Mouse (Mus musculus): ENCODE data around the gene 5330417H12Rik. TPM values are rescaled to one million over a fixed set of nuclear protein-coding genes. Genes with fewer than 3 reads are reported as not detected.

The 5330417H12Rik gene
- polyA plus RNA-seq, 1 experiment from 2014 or later = not detected

DNA sequence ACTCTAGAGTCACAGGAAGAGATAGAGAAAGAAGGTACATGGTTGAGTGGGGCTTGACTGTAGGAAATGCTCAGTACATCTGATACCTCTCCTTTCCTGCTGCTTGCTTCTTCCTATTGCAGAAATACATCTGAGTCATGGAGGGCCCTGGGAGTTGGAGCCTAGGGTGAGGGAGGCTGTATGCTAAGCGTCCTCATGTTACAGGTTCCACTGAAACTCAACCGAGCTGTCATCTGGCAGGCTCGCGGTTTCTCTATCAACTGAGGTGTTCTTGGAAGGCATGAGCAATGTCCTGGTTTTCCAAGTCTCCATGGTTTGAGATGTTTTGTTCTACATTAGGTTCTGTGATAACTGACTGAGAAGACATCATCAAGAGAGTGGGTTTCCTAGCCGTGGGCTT is 13.1 kb upstream of the 5330417H12Rik start:
- Histone ChIP-seq H3K27me3 (ENCODE audit: control insufficient read depth, insufficient read depth, low read length) (no peaks in the 10 kb centered on the region), H3K36me3 (ENCODE audit: control insufficient read depth, insufficient read depth, low read length) (no peaks in the 10 kb centered on the region), H3K4me3 (ENCODE audit: low read depth, low read length) (no peak overlapping the region), H3K9ac (ENCODE audit: low read length) (no peak overlapping the region), H3K4me2 (no peak overlapping the region), H3K9me3 (ENCODE audit: control insufficient read depth, low read length) (no peaks in the 10 kb centered on the region), H3K27ac (ENCODE audit: low read depth, low read length) (no peak overlapping the region), H3K4me1 (ENCODE audit: control insufficient read depth, insufficient read depth, low read length) (no peaks in the 10 kb centered on the region)
- WGBS = 87% methylated on average over 5 of the region's 5 CpGs
- ATAC-seq (ENCODE audit: low FRiP score) = no peak
- DNase-seq (ENCODE audit: low spot score, missing footprints) = no peak

DNA sequence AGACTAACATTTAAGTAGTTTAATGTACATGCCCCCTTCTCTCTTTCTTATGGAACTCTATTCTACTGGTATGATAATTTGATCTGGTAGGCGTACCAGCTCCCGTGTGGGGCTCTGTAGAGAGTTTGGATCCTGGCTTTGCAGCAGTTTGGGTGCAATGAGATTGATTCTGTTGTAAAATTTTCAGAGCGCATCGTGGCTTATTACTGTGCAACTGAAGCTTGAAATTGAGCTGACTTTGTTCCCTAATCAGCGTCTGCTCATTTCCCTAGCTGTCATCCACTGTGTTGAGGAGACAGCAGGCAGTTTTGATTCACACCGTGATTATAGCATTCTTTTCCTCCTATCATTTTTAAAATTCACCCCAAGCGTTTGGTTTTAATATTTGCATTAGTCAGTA is 12.4 kb upstream of the 5330417H12Rik start:
- no peaks in the 10 kb centered on the region for H3K27me3 ChIP-seq (ENCODE audit: control insufficient read depth, insufficient read depth, low read length)
- H3K9me3 ChIP-seq (ENCODE audit: control insufficient read depth, low read length) = no peaks in the 10 kb centered on the region
- 87% methylated on average over 7 of the region's 7 CpGs for WGBS
- H3K27ac ChIP-seq (ENCODE audit: low read depth, low read length) = no peak overlapping the region
- H3K9ac ChIP-seq (ENCODE audit: low read length) = no peak overlapping the region
- no peaks in the 10 kb centered on the region for H3K36me3 ChIP-seq (ENCODE audit: control insufficient read depth, insufficient read depth, low read length)
- no peak for ATAC-seq (ENCODE audit: low FRiP score)
- no peaks in the 10 kb centered on the region for H3K4me1 ChIP-seq (ENCODE audit: control insufficient read depth, insufficient read depth, low read length)
- DNase-seq (ENCODE audit: low spot score, missing footprints) = no peak
- no peak overlapping the region for H3K4me3 ChIP-seq (ENCODE audit: low read depth, low read length)
- H3K4me2 ChIP-seq = no peak overlapping the region

DNA sequence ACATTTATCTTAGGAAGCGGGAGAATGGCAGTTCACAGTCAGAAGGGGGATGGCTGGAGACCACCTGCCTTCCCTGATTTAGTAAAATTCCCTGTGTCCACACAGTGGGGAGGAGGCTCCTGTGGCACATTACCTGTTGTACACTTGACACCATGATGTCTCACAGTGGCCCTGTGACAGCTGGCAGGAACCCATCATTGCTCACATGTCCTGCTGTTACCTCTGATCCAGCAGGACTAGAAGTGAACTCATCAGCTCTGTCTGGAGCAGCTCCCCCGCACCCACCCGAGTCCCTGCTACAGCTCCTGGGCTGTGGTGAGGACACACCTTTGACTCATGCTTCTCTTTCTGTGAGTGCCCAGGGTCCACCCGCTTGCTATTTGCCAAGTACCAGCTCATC is 8.2 kb upstream of the 5330417H12Rik start:
- 93% methylated on average over 4 of the region's 4 CpGs for WGBS
- Histone ChIP-seq H3K9me3 (ENCODE audit: control insufficient read depth, low read length) (no peaks in the 10 kb centered on the region), H3K4me1 (ENCODE audit: control insufficient read depth, insufficient read depth, low read length) (no peaks in the 10 kb centered on the region), H3K36me3 (ENCODE audit: control insufficient read depth, insufficient read depth, low read length) (no peaks in the 10 kb centered on the region), H3K4me3 (ENCODE audit: low read depth, low read length) (no peak overlapping the region), H3K27ac (ENCODE audit: low read depth, low read length) (no peak overlapping the region), H3K9ac (ENCODE audit: low read length) (no peak overlapping the region), H3K4me2 (no peak overlapping the region), H3K27me3 (ENCODE audit: control insufficient read depth, insufficient read depth, low read length) (no peaks in the 10 kb centered on the region)
- ATAC-seq (ENCODE audit: low FRiP score) (no peak), DNase-seq (ENCODE audit: low spot score, missing footprints) (no peak)

DNA sequence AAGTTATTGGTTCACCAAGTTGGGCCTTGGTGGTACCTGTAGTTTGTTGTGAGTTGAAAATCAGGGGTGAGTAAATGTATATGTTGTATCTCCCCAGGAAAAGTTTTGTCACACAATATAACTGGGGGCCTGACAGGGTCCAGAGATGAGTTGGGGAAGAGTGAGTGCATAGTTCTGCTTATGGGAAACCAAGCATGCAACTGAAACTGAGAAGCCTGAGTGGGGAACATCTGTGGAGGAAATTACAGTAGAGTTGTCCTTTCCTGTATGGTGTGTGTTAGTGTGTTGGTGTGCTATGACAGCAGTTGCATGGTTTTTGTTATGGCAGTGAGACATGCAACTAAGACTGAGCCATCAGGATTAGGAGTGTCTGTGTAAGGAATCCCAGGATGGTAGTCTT is 3.4 kb upstream of the 5330417H12Rik start:
- Histone ChIP-seq H3K4me3 (ENCODE audit: low read depth, low read length) (no peak overlapping the region), H3K27me3 (ENCODE audit: control insufficient read depth, insufficient read depth, low read length) (no peaks in the 10 kb centered on the region), H3K36me3 (ENCODE audit: control insufficient read depth, insufficient read depth, low read length) (no peaks in the 10 kb centered on the region), H3K27ac (ENCODE audit: low read depth, low read length) (no peak overlapping the region), H3K4me2 (no peak overlapping the region), H3K9ac (ENCODE audit: low read length) (no peak overlapping the region), H3K9me3 (ENCODE audit: control insufficient read depth, low read length) (no peaks in the 10 kb centered on the region), H3K4me1 (ENCODE audit: control insufficient read depth, insufficient read depth, low read length) (no peaks in the 10 kb centered on the region)
- DNase-seq (ENCODE audit: low spot score, missing footprints) (no peak), ATAC-seq (ENCODE audit: low FRiP score) (no peak)

DNA sequence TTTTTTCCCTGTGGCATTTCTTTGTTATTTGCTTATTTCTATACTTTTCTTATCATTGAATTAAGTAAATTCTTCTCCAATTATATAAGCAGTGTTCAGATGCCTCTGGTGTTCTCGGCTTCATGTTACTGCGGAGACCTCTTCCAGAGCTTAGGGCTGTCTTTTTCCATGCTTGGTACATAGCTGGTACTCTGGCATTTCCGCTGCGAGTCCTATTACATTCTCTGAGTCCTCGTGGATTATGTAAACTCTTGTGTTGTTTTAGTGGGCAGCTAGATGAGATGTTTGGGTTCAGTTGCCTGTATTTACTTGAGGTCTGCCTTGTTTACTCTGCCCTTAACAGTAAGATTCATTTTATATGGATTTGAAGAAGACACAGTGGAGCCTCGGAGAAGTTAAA is 820 bp upstream of the 5330417H12Rik start:
- no peak for ATAC-seq (ENCODE audit: low FRiP score)
- H3K4me1 ChIP-seq (ENCODE audit: control insufficient read depth, insufficient read depth, low read length) = no peaks in the 10 kb centered on the region
- H3K27ac ChIP-seq (ENCODE audit: low read depth, low read length) = no peak overlapping the region
- no peak overlapping the region for H3K9ac ChIP-seq (ENCODE audit: low read length)
- WGBS = 86% methylated on average over 6 of the region's 6 CpGs
- no peaks in the 10 kb centered on the region for H3K9me3 ChIP-seq (ENCODE audit: control insufficient read depth, low read length)
- no peak overlapping the region for H3K4me2 ChIP-seq
- no peak overlapping the region for H3K4me3 ChIP-seq (ENCODE audit: low read depth, low read length)
- H3K27me3 ChIP-seq (ENCODE audit: control insufficient read depth, insufficient read depth, low read length) = no peaks in the 10 kb centered on the region
- no peak for DNase-seq (ENCODE audit: low spot score, missing footprints)
- H3K36me3 ChIP-seq (ENCODE audit: control insufficient read depth, insufficient read depth, low read length) = no peaks in the 10 kb centered on the region

DNA sequence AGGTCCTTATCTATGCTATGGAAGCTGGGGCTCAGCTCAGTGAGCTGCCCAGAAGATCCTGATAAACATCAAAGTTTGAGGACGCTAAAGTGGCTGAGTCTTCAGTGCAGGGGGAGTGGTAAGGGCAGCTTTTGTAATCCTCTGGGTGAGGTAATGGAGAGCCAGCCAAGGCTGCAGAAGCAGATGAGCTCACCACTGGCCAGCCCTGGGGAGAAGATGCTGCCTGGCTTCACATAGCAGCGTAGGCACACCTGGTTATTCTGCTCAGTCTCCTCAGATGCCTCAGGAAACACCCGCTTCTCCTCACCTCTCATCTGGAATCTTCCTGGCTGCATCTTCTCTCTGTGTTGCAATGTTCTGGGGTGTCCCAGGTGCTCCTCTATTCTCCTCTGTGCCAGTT is 529 bp downstream of the 5330417H12Rik start:
- no peak overlapping the region for H3K9ac ChIP-seq (ENCODE audit: low read length)
- no peaks in the 10 kb centered on the region for H3K36me3 ChIP-seq (ENCODE audit: control insufficient read depth, insufficient read depth, low read length)
- no peaks in the 10 kb centered on the region for H3K4me1 ChIP-seq (ENCODE audit: control insufficient read depth, insufficient read depth, low read length)
- ATAC-seq (ENCODE audit: low FRiP score) = no peak
- DNase-seq (ENCODE audit: low spot score, missing footprints) = no peak
- H3K4me2 ChIP-seq = no peak overlapping the region
- 61% methylated on average over 3 of the region's 3 CpGs for whole genome bisulfite sequencing
- H3K4me3 ChIP-seq (ENCODE audit: low read depth, low read length) = no peak overlapping the region
- no peak overlapping the region for H3K27ac ChIP-seq (ENCODE audit: low read depth, low read length)
- no peaks in the 10 kb centered on the region for H3K9me3 ChIP-seq (ENCODE audit: control insufficient read depth, low read length)
- no peaks in the 10 kb centered on the region for H3K27me3 ChIP-seq (ENCODE audit: control insufficient read depth, insufficient read depth, low read length)

DNA sequence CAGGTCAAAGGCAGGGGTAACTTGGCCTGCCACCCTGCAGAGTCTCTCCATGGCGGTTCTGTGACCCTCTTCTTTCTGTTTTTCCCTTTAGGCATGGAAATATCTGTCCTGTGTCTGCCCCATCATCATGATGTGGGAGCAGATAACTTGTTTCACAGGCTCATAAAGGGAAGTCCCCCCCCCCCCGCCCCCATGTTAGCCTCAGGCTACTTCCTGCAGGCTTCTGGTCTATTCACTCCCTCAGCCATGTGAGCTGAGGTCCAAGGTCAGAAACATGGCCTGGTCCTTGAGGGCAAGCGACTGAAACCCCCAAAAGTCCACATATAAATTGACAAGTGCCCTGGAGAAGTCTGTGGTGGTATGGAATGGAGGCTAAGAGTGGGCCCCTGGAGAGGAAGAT is 4.8 kb downstream of the 5330417H12Rik start:
- Histone ChIP-seq H3K9me3 (ENCODE audit: control insufficient read depth, low read length) (no peaks in the 10 kb centered on the region), H3K9ac (ENCODE audit: low read length) (no peak overlapping the region), H3K4me3 (ENCODE audit: low read depth, low read length) (no peak overlapping the region), H3K36me3 (ENCODE audit: control insufficient read depth, insufficient read depth, low read length) (no peaks in the 10 kb centered on the region), H3K27ac (ENCODE audit: low read depth, low read length) (no peak overlapping the region), H3K27me3 (ENCODE audit: control insufficient read depth, insufficient read depth, low read length) (no peaks in the 10 kb centered on the region), H3K4me1 (ENCODE audit: control insufficient read depth, insufficient read depth, low read length) (no peaks in the 10 kb centered on the region), H3K4me2 (no peak overlapping the region)
- WGBS = 73% methylated on average over 3 of the region's 3 CpGs
- DNase-seq (ENCODE audit: low spot score, missing footprints) = no peak
- ATAC-seq (ENCODE audit: low FRiP score) = no peak

DNA sequence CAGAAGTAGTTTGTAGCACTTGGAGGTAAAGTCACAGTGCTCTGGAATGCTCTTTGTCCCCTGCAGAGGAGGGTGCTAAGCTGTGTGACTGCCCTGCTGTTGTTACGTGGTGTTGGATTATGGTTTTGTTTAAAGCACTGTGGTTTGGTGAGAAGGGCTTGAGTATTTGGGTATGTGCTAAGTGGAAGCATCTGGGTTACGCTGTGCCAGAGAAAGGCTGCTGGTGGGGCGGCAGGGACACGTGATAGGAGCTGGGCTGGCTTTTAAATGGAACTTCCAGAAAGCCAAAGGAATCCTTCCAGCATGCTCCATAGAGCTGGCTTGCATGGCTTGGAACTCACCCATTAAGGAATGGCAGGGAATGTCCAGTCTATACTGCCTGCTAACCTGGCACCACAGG is 5.7 kb downstream of the 5330417H12Rik start:
- ATAC-seq (ENCODE audit: low FRiP score) = no peak
- Histone ChIP-seq H3K27me3 (ENCODE audit: control insufficient read depth, insufficient read depth, low read length) (no peaks in the 10 kb centered on the region), H3K27ac (ENCODE audit: low read depth, low read length) (no peak overlapping the region), H3K4me2 (no peak overlapping the region), H3K36me3 (ENCODE audit: control insufficient read depth, insufficient read depth, low read length) (no peaks in the 10 kb centered on the region), H3K9me3 (ENCODE audit: control insufficient read depth, low read length) (no peaks in the 10 kb centered on the region), H3K4me1 (ENCODE audit: control insufficient read depth, insufficient read depth, low read length) (no peaks in the 10 kb centered on the region), H3K9ac (ENCODE audit: low read length) (no peak overlapping the region), H3K4me3 (ENCODE audit: low read depth, low read length) (no peak overlapping the region)
- no peak for DNase-seq (ENCODE audit: low spot score, missing footprints)
- WGBS = 76% methylated on average over 4 of the region's 4 CpGs

DNA sequence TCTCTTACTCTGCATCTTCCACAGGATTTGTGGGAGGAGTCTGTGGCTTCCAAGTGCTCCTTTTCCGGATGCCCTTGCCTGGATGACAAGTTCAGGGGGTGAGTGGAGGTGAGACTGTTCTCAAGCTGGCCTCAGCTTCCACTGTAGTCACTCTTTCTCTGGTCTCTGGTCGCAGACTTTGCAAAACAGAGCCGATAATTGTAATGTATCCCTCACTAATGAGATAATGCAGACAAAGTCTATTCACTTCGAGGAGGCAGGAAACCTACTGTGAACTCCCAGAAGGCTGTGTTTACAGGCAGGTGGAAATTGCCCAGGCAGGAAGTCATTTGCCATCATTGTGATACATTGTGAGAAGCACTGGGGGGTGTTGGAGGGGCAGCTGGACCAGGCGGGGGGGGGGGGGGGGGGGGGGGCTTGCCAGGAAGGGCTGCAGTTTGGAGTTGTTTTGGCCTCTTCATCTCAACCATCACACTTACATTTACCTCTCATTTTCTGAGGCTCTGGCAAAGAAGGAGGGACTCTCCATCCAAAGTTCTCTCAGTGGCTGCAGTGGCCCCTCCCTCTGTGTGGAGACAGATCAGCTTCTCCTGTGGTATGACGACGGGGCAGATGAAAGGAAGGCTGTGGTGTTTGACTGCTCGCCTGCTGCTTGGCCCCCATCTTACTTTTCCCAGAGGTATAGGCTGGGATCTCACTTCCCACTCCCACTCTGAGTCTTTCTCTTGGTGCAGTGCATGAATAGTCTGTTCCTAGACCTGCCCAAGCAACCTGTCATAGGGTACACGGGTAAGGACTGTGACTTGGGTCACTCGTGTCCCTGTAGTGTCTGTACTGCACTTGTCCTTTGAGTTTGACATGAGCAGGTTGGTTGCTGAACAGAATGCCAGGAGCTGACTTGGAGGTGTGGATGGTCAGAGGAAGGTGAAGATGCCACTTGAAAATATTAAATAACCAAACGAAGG is 6.7 kb downstream of the 5330417H12Rik start:
- 32% methylated on average over 10 of the region's 11 CpGs for WGBS
- no peaks in the 10 kb centered on the region for H3K36me3 ChIP-seq (ENCODE audit: control insufficient read depth, insufficient read depth, low read length)
- no peak overlapping the region for H3K4me3 ChIP-seq (ENCODE audit: low read depth, low read length)
- ATAC-seq (ENCODE audit: low FRiP score) (no peak), DNase-seq (ENCODE audit: low spot score, missing footprints) (no peak)
- H3K4me1 ChIP-seq (ENCODE audit: control insufficient read depth, insufficient read depth, low read length) = no peaks in the 10 kb centered on the region
- no peaks in the 10 kb centered on the region for H3K9me3 ChIP-seq (ENCODE audit: control insufficient read depth, low read length)
- H3K27me3 ChIP-seq (ENCODE audit: control insufficient read depth, insufficient read depth, low read length) = no peaks in the 10 kb centered on the region
- H3K9ac ChIP-seq (ENCODE audit: low read length) = no peak overlapping the region
- H3K4me2 ChIP-seq = no peak overlapping the region
- no peak overlapping the region for H3K27ac ChIP-seq (ENCODE audit: low read depth, low read length)

Measured in midbrain, embryonic 11.5 days (tissue).